Mouse (Mus musculus) cerebellum, adult 2 months (tissue): Measurements from ENCODE around the gene Lyrm4.

Experiments
- CTCF ChIP-seq: fragments of 200-500 bp; IDR thresholded peaks from 2 replicates; pipeline ENCODE4 v1.5.1; 2011; ENCODE audit warnings: low read depth, mild to moderate bottlenecking, control low read depth, low read length, moderate library complexity, borderline replicate concordance; ENCODE audit not compliant: insufficient read depth
- POLR2A ChIP-seq: fragments of 200-500 bp; IDR thresholded peaks from 2 replicates; pipeline ENCODE4 v1.6.1; 2011; ENCODE audit warnings: low read length, control low read depth, borderline replicate concordance; ENCODE audit not compliant: insufficient read depth

GRCm38 (mm10) chr13:36086608-36087391 lies 30.5 kb downstream of the Lyrm4 start:
- TF ChIP-seq POLR2A: no peak
- no peak for TF ChIP-seq CTCF
